Mouse (Mus musculus) cortical plate, adult 2 months (tissue): Measurements from ENCODE around the gene Scd4.

ENCODE experiments used
- CTCF ChIP-seq: fragments of 200-500 bp; IDR thresholded peaks from 2 replicates; pipeline ENCODE4 v1.5.1; 2011; ENCODE audit warnings: mild to moderate bottlenecking, control low read depth, low read length; ENCODE audit not compliant: insufficient read depth; ENCODE audit errors: extremely low read depth
- POLR2A ChIP-seq: fragments of 200-500 bp; IDR thresholded peaks from 2 replicates; pipeline ENCODE4 v1.6.1; 2011; ENCODE audit warnings: mild to moderate bottlenecking, low read length, control low read depth; ENCODE audit not compliant: insufficient read depth; ENCODE audit errors: extremely low read depth

- TF ChIP-seq CTCF: no peak
- TF ChIP-seq POLR2A: no peak
Measured at GRCm38 (mm10) chr19:44287415-44288110, 45.3 kb upstream of the Scd4 start.
